ENCODE assay signal across 8 mouse cellular contexts in genomic region chr4:110128918-110129317, GRCm38 (mm10).
A peak's percentile ranks its signal among the peaks of the same experiment; 100 is the strongest.
DNase-seq lines count a peak whose midpoint lies in the region; ATAC-seq lines count a peak whose summit lies in the region.

No protein-coding gene starts in this region.

- H3K27me3 ChIP-seq in midbrain, embryonic 12.5 days: no peaks in the 10 kb centered on the region

- no peaks in the 10 kb centered on the region for H3K9me3 ChIP-seq in midbrain, embryonic 12.5 days

- DNase-seq in gastrocnemius, adult 18-20 months (ENCODE audit: low spot score): peak; percentile 26
- no peak for DNase-seq in gastrocnemius, postnatal 36 days
- peak; percentile 54 for DNase-seq in R1 (ENCODE audit: low read depth, low spot score)
- DNase-seq in heart, postnatal 36 days: peak; percentile 37 to 64
- DNase-seq in layer of hippocampus, postnatal 25 days (ENCODE audit: extremely low spot score in 1 of 2, low spot score in 1 of 2): peak; percentile 71 to 95
- DNase-seq in testis, postnatal 10 days (ENCODE audit: low spot score): peak; percentile 81

- H3K9ac ChIP-seq in midbrain, embryonic 12.5 days (replicated peaks): no peak overlapping the region

- no peak overlapping the region for H3K4me3 ChIP-seq in midbrain, embryonic 12.5 days

- 17% methylated on average over 1 of the region's 1 CpGs for WGBS in midbrain, embryonic 12.5 days

- peak overlapping the region; percentile 72 for H3K27ac ChIP-seq in midbrain, embryonic 12.5 days (replicated peaks)

- intact Hi-C loops in gastrocnemius, postnatal 36 days (cut with DNase I): no loop called here
- intact Hi-C loops in heart, postnatal 36 days (cut with DNase I): loop anchor here (10.0 kb wide), 1 partner anchor 366 kb away; no protein-coding TSS in a partner anchor

- no peak overlapping the region for H3K4me2 ChIP-seq in midbrain, embryonic 12.5 days (replicated peaks)

- ATAC-seq in common myeloid progenitor, adult 5-6 weeks (replicated peaks; ENCODE audit: low read depth, poor library complexity, severe bottlenecking): peak; percentile 79
- peak; percentile 76 for ATAC-seq in midbrain, embryonic 12.5 days (ENCODE audit: low FRiP score, low read depth)

- H3K36me3 ChIP-seq in midbrain, embryonic 12.5 days: no peaks in the 10 kb centered on the region

- H3K4me1 ChIP-seq in midbrain, embryonic 12.5 days: peaks cover 13% of the 10 kb centered on the region

Comparison
In these comparisons a context has a peak if more than half of its experiments do, and no peak if none do; other contexts are left out.
1. DNase-seq: peak in gastrocnemius, adult 18-20 months (single experiment), R1 (single experiment), heart, postnatal 36 days (2 of 2), layer of hippocampus, postnatal 25 days (2 of 2) and testis, postnatal 10 days (single experiment); none in gastrocnemius, postnatal 36 days (0 of 2).